Mouse (Mus musculus) embryonic facial prominence, embryonic 11.5 days (tissue): ENCODE data around the gene Wnt3a. TPM values are rescaled to one million over a fixed set of nuclear protein-coding genes. Genes with fewer than 3 reads are reported as not detected.
A peak's percentile ranks its signal among the peaks of the same experiment; 100 is the strongest.

ENCODE experiments used
- ATAC-seq: fragments of 200-750 bp; cut with Nextera tagmentation; replicated peaks from 2 replicates; pipeline ENCODE4 v1.8.0; 2017; ENCODE audit warnings: low read depth; ENCODE audit not compliant: insufficient number of reproducible peaks, low FRiP score, low TSS enrichment
- DNase-seq: peaks from one replicate; pipeline ENCODE4 v3.0.0-alpha.2; 2015; ENCODE audit warnings: low spot score
- H3K27ac ChIP-seq: fragments of 300-500 bp; sonication (generic); replicated peaks from 2 replicates; pipeline ENCODE4 v1.5.1; 2014; ENCODE audit warnings: mild to moderate bottlenecking, low read depth, low read length, control low read depth
- H3K27me3 ChIP-seq: fragments of 300-500 bp; sonication (generic); 2 replicates; pipeline ENCODE4 v1.6.1; 2014; ENCODE audit warnings: mild to moderate bottlenecking, low read length, moderate library complexity, mixed read lengths; ENCODE audit not compliant: control insufficient read depth, insufficient read depth
- H3K36me3 ChIP-seq: fragments of 300-500 bp; sonication (generic); replicated peaks from 2 replicates; pipeline ENCODE4 v1.6.1; 2014; ENCODE audit warnings: low read depth, mild to moderate bottlenecking, low read length, moderate library complexity, mixed read lengths; ENCODE audit not compliant: control insufficient read depth, insufficient read depth
- H3K4me1 ChIP-seq: fragments of 300-500 bp; sonication (generic); 2 replicates; pipeline ENCODE4 v1.6.1; 2014; ENCODE audit warnings: low read length, mixed read lengths; ENCODE audit not compliant: control insufficient read depth, insufficient read depth
- H3K4me2 ChIP-seq: fragments of 300-500 bp; sonication (generic); 2 replicates; pipeline ENCODE4 v1.6.1; 2014; ENCODE audit warnings: low read depth, mild to moderate bottlenecking, control low read depth, low read length, moderate library complexity
- H3K4me3 ChIP-seq: fragments of 300-500 bp; sonication (generic); 2 replicates; pipeline ENCODE4 v1.5.1; 2014; ENCODE audit warnings: low read depth, low read length, control low read depth
- H3K9ac ChIP-seq: fragments of 300-500 bp; sonication (generic); replicated peaks from 2 replicates; pipeline ENCODE4 v1.6.1; 2014; ENCODE audit warnings: mild to moderate bottlenecking, control low read depth, low read length
- H3K9me3 ChIP-seq: fragments of 300-500 bp; sonication (generic); replicated peaks from 2 replicates; pipeline ENCODE4 v1.6.1; 2016; ENCODE audit warnings: mild to moderate bottlenecking, low read length, inconsistent platforms, mixed read lengths; ENCODE audit not compliant: control insufficient read depth
- WGBS: fragments of 180-500 bp; shearing (Covaris S2); extraction: QIAGEN DNeasy Blood & Tissue Kit; methylation state at CpG from one replicate; pipeline ENCODE4 v1.1.7; 2014; 5-methylcytosine and 5-hydroxymethylcytosine counted together
- polyA plus RNA-seq: library from polyadenylated mRNA; unstranded; fragments of >200 nt; fragmentation: Nextera tagmentation; extraction: Ambion mirVana; gene quantifications from 2 replicates; pipeline ENCODE4 v1.2.1, GENCODE M21; 2014

Wnt3a gene
- polyA plus RNA-seq, 1 experiment from 2014 or later = 0.77 TPM

DNA sequence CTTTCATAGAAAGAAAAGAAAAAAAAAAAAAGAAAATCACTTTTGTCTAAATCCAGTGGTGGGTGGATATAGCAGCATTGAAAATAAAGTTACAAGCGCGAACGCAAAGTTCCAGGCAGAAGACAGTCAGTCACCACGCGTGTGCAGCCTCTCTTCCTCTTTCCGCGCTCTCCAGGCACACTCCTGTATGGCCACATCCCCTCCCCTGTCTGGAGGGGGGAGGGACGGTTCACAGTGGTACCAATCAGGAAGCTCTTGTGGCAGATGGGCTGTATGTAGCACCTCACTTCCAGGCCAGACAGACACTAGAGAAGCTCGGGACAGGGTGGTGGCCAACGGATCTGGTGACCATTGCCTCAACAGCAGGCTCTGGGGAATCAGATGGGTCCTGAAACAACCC is 42.5 kb downstream of the Wnt3a start:
- no peaks in the 10 kb centered on the region for H3K9me3 ChIP-seq
- H3K36me3 ChIP-seq = no peaks in the 10 kb centered on the region
- DNase-seq (no peak), ATAC-seq (no peak)
- no peak overlapping the region for H3K4me3 ChIP-seq
- WGBS = 66% methylated on average over 10 of the region's 10 CpGs
- no peak overlapping the region for H3K9ac ChIP-seq
- H3K27me3 ChIP-seq = no peaks in the 10 kb centered on the region
- no peak overlapping the region for H3K27ac ChIP-seq
- H3K4me2 ChIP-seq = no peak overlapping the region
- H3K4me1 ChIP-seq = no peaks in the 10 kb centered on the region

DNA sequence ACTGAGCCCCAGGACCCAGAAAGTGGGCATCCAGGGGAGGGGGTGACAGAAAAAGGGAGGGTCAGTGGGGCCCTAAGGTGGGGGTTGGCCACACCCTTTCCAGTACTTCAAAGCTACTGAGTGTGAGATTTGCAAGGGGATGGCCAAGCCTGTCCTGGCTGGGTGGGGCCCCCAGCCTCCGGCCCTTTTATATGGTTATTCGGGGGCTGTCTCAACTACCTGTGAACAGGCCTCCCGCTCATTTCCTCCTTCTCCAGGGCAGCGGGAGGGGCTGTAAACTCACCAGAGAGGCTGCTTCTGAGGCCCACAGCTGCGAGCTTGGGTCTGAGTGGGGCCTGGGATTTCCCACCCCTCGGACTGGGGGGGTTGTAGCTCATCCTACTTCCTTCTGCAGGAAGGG is 46.7 kb downstream of the Wnt3a start:
- Histone ChIP-seq H3K9ac (no peak overlapping the region), H3K27me3 (peaks cover 2% of the 10 kb centered on the region; the same call in 1 of the 2 replicates), H3K9me3 (no peaks in the 10 kb centered on the region), H3K4me1 (peaks cover 4% of the 10 kb centered on the region), H3K4me2 (no peak overlapping the region), H3K4me3 (no peak overlapping the region), H3K27ac (no peak overlapping the region), H3K36me3 (no peaks in the 10 kb centered on the region)
- DNase-seq (no peak), ATAC-seq (no peak)
- 43% methylated on average over 6 of the region's 6 CpGs for WGBS

DNA sequence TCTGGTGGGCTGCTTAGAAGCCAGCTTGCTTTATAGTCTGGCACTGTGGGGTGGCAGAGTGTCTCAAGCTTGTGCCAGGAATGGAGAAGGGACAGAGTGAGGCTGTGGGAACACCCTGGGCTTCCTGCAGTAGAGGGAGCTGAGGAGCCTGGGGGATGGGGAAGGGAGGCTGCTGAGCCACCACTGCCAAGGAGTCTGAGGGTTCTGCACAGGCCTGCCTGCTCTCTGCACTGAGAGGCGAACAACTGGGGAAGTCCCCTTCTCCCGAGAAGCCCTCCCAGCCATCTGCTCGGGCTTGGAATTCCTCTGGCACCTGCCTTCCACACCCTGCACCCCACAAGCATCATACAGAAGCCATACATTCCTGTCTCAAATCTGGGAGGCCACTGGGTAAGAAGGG is 48.7 kb downstream of the Wnt3a start:
- Histone ChIP-seq H3K27ac (no peak overlapping the region), H3K9ac (no peak overlapping the region), H3K4me1 (peaks cover 5% of the 10 kb centered on the region), H3K36me3 (no peaks in the 10 kb centered on the region), H3K4me3 (no peak overlapping the region), H3K27me3 (peaks cover 2% of the 10 kb centered on the region; the same call in 1 of the 2 replicates), H3K9me3 (no peaks in the 10 kb centered on the region), H3K4me2 (no peak overlapping the region)
- WGBS = 47% methylated on average over 3 of the region's 3 CpGs
- ATAC-seq (no peak), DNase-seq (no peak)

DNA sequence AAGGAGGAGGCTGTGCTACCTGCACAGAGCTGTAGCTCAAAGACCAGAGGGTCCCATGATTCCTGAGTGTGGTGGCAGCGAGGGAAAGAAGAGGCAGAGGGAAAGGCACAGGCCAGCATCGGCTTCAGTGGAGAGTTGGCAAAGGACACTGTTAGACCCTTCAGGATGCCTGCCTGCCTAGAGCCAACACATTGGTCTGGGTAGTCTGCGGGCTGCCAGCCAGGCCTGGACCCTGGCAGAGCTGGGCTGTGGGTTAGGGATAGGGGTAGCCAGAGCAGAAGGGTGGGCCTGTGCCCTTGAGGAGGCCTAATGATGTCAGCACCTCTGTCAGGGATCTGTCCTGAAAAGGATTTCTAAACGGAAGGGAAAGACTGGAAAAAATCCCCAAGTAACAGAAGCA is 50.8 kb downstream of the Wnt3a start:
- no peak for DNase-seq
- Histone ChIP-seq H3K27ac (no peak overlapping the region), H3K9ac (no peak overlapping the region), H3K27me3 (peaks cover 2% of the 10 kb centered on the region; the same call in 1 of the 2 replicates), H3K4me3 (no peak overlapping the region), H3K4me2 (no peak overlapping the region), H3K4me1 (peaks cover 5% of the 10 kb centered on the region), H3K36me3 (no peaks in the 10 kb centered on the region), H3K9me3 (no peaks in the 10 kb centered on the region)
- ATAC-seq = 0 out of 2 replicates have a peak, but pooled peaks have one; percentile 41
- WGBS = 76% methylated on average over 4 of the region's 4 CpGs

DNA sequence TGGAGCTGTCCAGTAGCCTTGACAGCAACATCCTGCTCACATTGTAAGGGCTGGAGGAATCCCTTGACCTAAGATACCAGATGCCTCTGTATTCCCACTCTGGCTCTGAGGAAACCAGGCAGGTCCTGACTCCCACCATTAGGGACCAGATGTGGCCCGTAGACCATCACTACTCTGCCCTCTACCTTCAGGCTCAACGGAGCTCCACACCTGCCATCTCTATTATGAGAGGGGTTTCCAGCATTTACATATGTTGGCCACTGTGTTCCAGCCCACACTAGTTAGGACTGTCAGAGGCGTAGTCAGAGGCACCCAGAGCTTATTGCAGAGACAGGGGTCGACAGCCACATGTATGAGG is 51.1 kb downstream of the Wnt3a start:
- ATAC-seq = peak; percentile 5; the same call in 1 of the 2 replicates
- no peaks in the 10 kb centered on the region for H3K9me3 ChIP-seq
- H3K27ac ChIP-seq = no peak overlapping the region
- DNase-seq = no peak
- peaks cover 5% of the 10 kb centered on the region for H3K4me1 ChIP-seq
- H3K36me3 ChIP-seq = no peaks in the 10 kb centered on the region
- H3K27me3 ChIP-seq = peaks cover 2% of the 10 kb centered on the region; the same call in 1 of the 2 replicates
- no peak overlapping the region for H3K9ac ChIP-seq
- WGBS = 50% methylated on average over 4 of the region's 4 CpGs
- no peak overlapping the region for H3K4me2 ChIP-seq
- H3K4me3 ChIP-seq = no peak overlapping the region

DNA sequence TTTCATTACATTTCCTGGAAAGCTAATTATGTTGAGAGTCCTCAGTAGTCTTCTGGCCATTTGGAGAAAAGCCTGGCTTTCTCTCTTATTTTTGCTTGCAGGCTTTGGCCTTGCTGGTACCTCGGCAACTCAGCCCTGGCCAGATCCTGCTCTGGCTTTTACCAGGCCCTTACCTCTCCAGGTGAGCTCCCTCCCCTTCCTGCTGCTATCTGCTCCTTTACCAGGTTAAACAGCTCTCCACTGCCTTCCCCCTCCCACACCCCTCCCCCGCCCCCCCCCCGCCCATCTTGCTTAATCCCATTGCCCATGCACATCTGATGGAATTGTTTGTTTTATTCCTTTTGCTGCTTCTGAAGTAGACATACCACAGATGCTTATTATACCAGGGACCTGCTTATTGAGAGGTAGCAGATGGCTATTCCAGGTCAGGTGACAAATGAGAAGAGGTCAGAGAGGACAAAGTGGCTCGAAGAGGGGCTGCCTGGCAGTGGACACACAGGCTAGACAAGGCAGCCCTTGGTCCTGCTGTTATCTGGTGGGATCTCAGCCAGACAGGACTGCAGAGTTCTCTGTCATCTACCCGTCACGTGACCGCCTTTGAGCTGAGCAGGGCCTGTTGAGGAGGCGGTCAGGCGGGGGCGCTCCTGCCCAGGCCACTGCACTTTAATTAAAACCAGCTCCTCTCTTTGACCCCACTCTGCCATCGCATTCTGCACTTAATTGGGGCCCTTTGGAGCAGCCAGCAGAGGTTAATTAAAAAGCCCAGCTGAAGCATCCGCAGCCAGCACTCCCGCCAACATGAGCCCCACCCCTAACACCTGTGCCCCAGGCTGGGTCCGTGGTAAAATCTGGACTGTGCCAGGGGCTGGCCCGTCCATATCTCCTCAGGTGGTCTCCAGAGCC is 51.8 kb downstream of the Wnt3a start:
- Histone ChIP-seq H3K27me3 (peaks cover 2% of the 10 kb centered on the region; the same call in 1 of the 2 replicates), H3K4me2 (no peak overlapping the region), H3K36me3 (no peaks in the 10 kb centered on the region), H3K27ac (no peak overlapping the region), H3K4me1 (peaks cover 5% of the 10 kb centered on the region), H3K4me3 (no peak overlapping the region), H3K9me3 (no peaks in the 10 kb centered on the region), H3K9ac (no peak overlapping the region)
- ATAC-seq = peak; percentile 75
- WGBS = 3% methylated on average over 14 of the region's 15 CpGs
- peak; percentile 74 for DNase-seq

DNA sequence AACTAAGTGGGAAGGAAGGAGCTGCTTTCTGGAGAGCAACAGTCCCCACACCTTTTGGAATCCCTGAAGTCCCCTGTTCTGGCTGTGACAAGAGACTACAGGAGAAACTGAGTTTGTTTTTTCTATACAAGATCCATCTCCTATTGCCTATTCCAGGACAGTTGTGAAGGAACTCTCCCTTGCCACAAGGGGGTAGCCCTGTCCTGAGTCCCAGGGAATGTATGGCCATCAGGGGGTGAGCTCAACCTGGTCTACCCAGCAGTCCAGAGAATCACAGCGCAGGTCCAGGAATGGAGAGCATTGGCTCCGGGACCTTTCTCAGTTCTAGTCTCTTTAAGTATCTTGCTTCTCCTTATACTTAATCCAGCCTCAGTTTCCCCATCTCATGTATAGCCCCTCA is 57.8 kb downstream of the Wnt3a start:
- 48% methylated on average over 2 of the region's 2 CpGs for WGBS
- no peak overlapping the region for H3K4me3 ChIP-seq
- no peaks in the 10 kb centered on the region for H3K9me3 ChIP-seq
- no peaks in the 10 kb centered on the region for H3K4me1 ChIP-seq
- no peak overlapping the region for H3K4me2 ChIP-seq
- H3K9ac ChIP-seq = no peak overlapping the region
- no peak for ATAC-seq
- no peaks in the 10 kb centered on the region for H3K36me3 ChIP-seq
- no peak for DNase-seq
- no peak overlapping the region for H3K27ac ChIP-seq
- H3K27me3 ChIP-seq = no peaks in the 10 kb centered on the region; the same call in 1 of the 2 replicates

DNA sequence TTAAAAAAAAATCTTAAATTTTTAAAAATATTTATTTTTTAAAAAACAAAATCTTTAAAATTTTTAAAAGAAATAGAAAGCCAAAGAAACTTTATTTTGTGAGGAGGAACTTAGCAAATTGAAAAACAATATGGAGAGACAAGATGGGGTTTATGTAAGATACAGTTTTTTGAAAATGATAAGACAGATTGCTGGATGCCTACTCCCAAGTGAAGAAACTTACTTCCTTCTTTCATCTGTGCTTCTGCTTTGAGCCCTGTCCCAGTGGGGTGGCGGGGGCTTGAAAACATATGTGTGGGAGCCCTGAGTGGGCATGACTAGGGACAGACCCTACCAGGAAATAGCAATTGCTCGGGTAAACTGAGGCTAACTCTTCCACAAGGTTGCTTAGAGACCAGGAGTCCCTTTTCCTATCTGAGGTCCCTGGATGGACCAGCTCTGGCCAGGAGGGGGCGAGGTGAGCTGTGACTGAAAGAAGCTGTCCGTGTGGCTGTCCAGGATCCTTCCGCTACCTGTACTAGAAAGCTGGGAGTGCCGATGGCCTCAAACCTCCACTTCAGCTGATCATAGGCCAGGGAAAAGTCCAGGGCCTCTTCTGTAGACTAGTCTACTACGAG is 60.3 kb downstream of the Wnt3a start:
- H3K27ac ChIP-seq = no peak overlapping the region
- no peak overlapping the region for H3K9ac ChIP-seq
- no peak overlapping the region for H3K4me3 ChIP-seq
- no peaks in the 10 kb centered on the region for H3K27me3 ChIP-seq
- DNase-seq = peak; percentile 74
- H3K9me3 ChIP-seq = no peaks in the 10 kb centered on the region
- no peak overlapping the region for H3K4me2 ChIP-seq
- 12% methylated on average over 7 of the region's 7 CpGs for WGBS
- ATAC-seq = no peak
- no peaks in the 10 kb centered on the region for H3K36me3 ChIP-seq
- peaks cover 6% of the 10 kb centered on the region for H3K4me1 ChIP-seq
